Mouse (Mus musculus): ENCODE data around the gene 9230102O04Rik. TPM values are rescaled to one million over a fixed set of nuclear protein-coding genes. Genes with fewer than 3 reads are reported as not detected.

9230102O04Rik gene
- polyA plus RNA-seq, 1 experiment from 2014 or later, result not detected

- peak; percentile 6; the same call in 1 of the 2 replicates for ATAC-seq (ENCODE audit: insufficient number of reproducible peaks, low FRiP score)
- 55% methylated on average over 12 of the region's 12 CpGs for WGBS
- H3K27ac ChIP-seq (ENCODE audit: poor library complexity, severe bottlenecking), result no peak overlapping the region
Observed at GRCm38 (mm10) chr2:9867092-9867825, 22.1 kb downstream of the 9230102O04Rik start.

DNA sequence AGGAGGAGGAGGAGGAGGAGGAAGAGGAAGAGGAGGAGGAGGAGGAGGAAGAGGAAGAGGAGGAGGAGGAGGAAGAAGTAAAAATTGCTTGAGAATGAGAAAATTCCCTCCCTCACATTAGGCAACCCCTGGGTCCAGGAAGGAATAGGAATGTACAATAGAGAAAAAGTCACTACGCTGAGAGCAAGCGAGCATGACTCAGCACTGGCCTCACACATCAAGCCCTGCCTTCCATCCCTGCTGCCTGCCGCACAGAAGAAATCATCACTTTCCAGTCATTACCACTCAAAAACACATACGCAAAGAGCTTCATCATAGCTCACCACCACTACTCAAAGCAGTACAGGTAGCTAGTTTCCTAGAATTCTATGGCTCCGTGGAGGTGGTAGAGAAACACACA, 28.6 kb downstream of the 9230102O04Rik start:
- Histone ChIP-seq H3K4me3 (no peak overlapping the region), H3K9ac (no peak overlapping the region), H3K36me3 (peaks cover 3% of the 10 kb centered on the region; the same call in 1 of the 2 replicates), H3K27me3 (replicated peaks) (no peaks in the 10 kb centered on the region), H3K9me3 (replicated peaks) (no peaks in the 10 kb centered on the region), H3K4me1 (replicated peaks) (no peaks in the 10 kb centered on the region), H3K27ac (ENCODE audit: poor library complexity, severe bottlenecking) (no peak overlapping the region), H3K4me2 (no peak overlapping the region)
- WGBS, result 64% methylated on average over 5 of the region's 5 CpGs
- ATAC-seq (ENCODE audit: insufficient number of reproducible peaks, low FRiP score), result no peak

More at GRCm38 (mm10) chr2:9867092-9867825, 22.1 kb downstream of the 9230102O04Rik start:
- Histone ChIP-seq H3K4me3 (no peak overlapping the region), H3K9me3 (replicated peaks) (no peaks in the 10 kb centered on the region), H3K27me3 (replicated peaks) (peaks cover 15% of the 10 kb centered on the region), H3K36me3 (0 out of 2 replicates have a peak, but pooled peaks cover 4% of the 10 kb centered on the region), H3K4me1 (replicated peaks) (peaks cover 18% of the 10 kb centered on the region), H3K4me2 (no peak overlapping the region), H3K9ac (no peak overlapping the region)

DNA sequence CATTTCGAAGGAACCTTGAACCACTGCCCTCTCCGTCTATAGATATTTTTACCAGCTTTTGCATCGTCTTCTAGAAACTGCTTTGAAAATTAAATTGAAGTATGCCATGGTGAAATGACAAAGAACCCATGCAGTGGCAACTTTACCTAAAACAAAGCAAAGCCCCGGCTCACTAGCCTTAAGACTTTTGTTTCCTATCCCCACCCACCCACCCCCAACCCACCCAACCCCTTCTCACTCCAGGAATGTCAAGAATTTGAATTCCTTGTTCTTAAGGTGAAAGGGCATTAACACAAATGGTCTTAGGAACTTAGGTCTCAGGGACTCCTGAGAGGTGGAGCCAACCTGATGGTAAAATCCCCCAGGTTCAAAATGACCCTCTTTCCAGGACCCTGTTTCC, 33.5 kb downstream of the 9230102O04Rik start:
- Histone ChIP-seq H3K4me1 (replicated peaks) (no peaks in the 10 kb centered on the region), H3K27ac (ENCODE audit: poor library complexity, severe bottlenecking) (no peak overlapping the region), H3K27me3 (replicated peaks) (no peaks in the 10 kb centered on the region), H3K4me3 (no peak overlapping the region), H3K36me3 (peaks cover 3% of the 10 kb centered on the region; the same call in 1 of the 2 replicates), H3K9ac (no peak overlapping the region), H3K9me3 (replicated peaks) (no peaks in the 10 kb centered on the region), H3K4me2 (no peak overlapping the region)
- no peak for ATAC-seq (ENCODE audit: insufficient number of reproducible peaks, low FRiP score)
- 41% methylated on average over 4 of the region's 4 CpGs for WGBS

- Histone ChIP-seq H3K27me3 (replicated peaks) (no peaks in the 10 kb centered on the region), H3K27ac (ENCODE audit: poor library complexity, severe bottlenecking) (no peak overlapping the region), H3K9ac (no peak overlapping the region), H3K4me3 (no peak overlapping the region), H3K36me3 (no peaks in the 10 kb centered on the region), H3K4me2 (no peak overlapping the region), H3K9me3 (replicated peaks) (no peaks in the 10 kb centered on the region), H3K4me1 (replicated peaks) (no peaks in the 10 kb centered on the region)
- WGBS, result 59% methylated on average over 13 of the region's 13 CpGs
- no peak for ATAC-seq (ENCODE audit: insufficient number of reproducible peaks, low FRiP score)
Observed at GRCm38 (mm10) chr2:9852851-9853576, 36.3 kb downstream of the 9230102O04Rik start.

DNA sequence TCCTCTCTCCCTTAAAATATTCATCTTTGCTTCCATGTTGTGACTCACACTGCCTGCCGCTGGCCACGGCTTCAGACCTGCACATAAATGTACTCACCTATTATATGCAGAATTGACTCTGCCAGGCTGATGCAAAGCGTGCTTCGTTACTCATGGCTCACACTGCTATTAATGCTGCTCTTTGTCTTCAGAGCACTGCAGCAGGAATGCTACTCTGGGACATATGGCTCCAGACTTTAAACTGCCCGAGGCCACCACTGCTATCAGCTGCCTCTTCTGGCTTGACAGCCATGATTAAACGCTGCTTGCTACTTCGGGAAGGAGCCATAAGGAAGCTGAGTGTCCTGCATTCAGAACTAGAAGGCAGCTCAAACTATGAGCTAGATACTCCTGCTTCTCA, 54.1 kb downstream of the 9230102O04Rik start:
- Histone ChIP-seq H3K27ac (ENCODE audit: poor library complexity, severe bottlenecking) (no peak overlapping the region), H3K36me3 (no peaks in the 10 kb centered on the region), H3K4me1 (replicated peaks) (no peaks in the 10 kb centered on the region; the same call in 1 of the 2 replicates), H3K4me3 (no peak overlapping the region), H3K4me2 (no peak overlapping the region), H3K27me3 (replicated peaks) (no peaks in the 10 kb centered on the region), H3K9ac (no peak overlapping the region), H3K9me3 (replicated peaks) (no peaks in the 10 kb centered on the region)
- WGBS, result 47% methylated on average over 7 of the region's 7 CpGs
- ATAC-seq (ENCODE audit: insufficient number of reproducible peaks, low FRiP score), result no peak

GRCm38 (mm10) chr2:9833712-9834111, 55.6 kb downstream of the 9230102O04Rik start:
- Histone ChIP-seq H3K27me3 (replicated peaks) (no peaks in the 10 kb centered on the region), H3K9me3 (replicated peaks) (no peaks in the 10 kb centered on the region), H3K27ac (ENCODE audit: poor library complexity, severe bottlenecking) (no peak overlapping the region), H3K36me3 (no peaks in the 10 kb centered on the region), H3K4me3 (no peak overlapping the region), H3K4me1 (replicated peaks) (no peaks in the 10 kb centered on the region; the same call in 1 of the 2 replicates), H3K4me2 (no peak overlapping the region), H3K9ac (no peak overlapping the region)
- no peak for ATAC-seq (ENCODE audit: insufficient number of reproducible peaks, low FRiP score)
- WGBS, result 51% methylated on average over 7 of the region's 7 CpGs

Other genes starting within 250 kb of the 9230102O04Rik start
- gene 4930412O13Rik, start 8.3 kb downstream of the 9230102O04Rik start, polyA plus RNA-seq (2016; fragmentation: Nextera tagmentation; extraction: Ambion mirVana), result 1.7 and 1.8 TPM in 2 replicates
- gene Gata3, start 494 bp upstream of the 9230102O04Rik start, polyA plus RNA-seq (2016; fragmentation: Nextera tagmentation; extraction: Ambion mirVana), result 7.9 and 8.0 TPM in 2 replicates
- 8.9 and 9.4 TPM in 2 replicates for gene Taf3, start 159.1 kb upstream of the 9230102O04Rik start, polyA plus RNA-seq (2016; fragmentation: Nextera tagmentation; extraction: Ambion mirVana)
- 1,074 and 1,086 TPM in 2 replicates for gene Atp5c1, start 191.0 kb upstream of the 9230102O04Rik start, polyA plus RNA-seq (2016; fragmentation: Nextera tagmentation; extraction: Ambion mirVana)
- 19.1 and 23.2 TPM in 2 replicates for gene Kin, start 191.1 kb upstream of the 9230102O04Rik start, polyA plus RNA-seq (2016; fragmentation: Nextera tagmentation; extraction: Ambion mirVana)
- 0.53 and 4.5 TPM in 2 replicates for gene Itih2, start 241.9 kb upstream of the 9230102O04Rik start, polyA plus RNA-seq (2016; fragmentation: Nextera tagmentation; extraction: Ambion mirVana)

Data from heart, embryonic 12.5 days (tissue).